Mouse (Mus musculus): ENCODE measurements around the gene Gng11. TPM values are rescaled to one million over a fixed set of nuclear protein-coding genes. Genes with fewer than 3 reads are reported as not detected.

Gng11 gene
- total and polyA plus RNA-seq, 2 experiments from 2014 or later, result 11.4 to 31.0 TPM

DNA sequence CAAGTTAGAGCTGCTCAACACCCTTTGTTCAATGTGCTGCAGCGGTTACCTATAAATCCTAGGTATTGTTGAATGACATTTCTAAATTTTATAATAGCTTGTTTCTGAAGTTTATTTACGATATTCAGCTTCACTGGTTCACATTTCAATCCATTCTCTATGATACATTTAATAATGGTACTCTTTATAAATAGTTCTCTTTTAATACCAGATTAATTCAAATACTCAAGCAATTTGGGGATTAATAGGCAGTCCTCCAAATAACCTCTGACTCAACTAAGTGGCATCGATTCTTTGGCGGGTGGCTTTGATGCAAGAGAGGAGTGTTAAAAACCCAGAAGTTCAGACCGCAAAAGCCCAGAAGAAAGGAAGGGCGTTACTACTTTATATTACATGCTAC is 10.2 kb upstream of the Gng11 start, which contains the start of gene Gngt1:
TSS of gene Gngt1 (plus strand) at position 301 of the 400 bp plus-strand sequence.
- H3K4me1 ChIP-seq (ENCODE audit: insufficient read depth, low read length), result no peaks in the 10 kb centered on the region
- DNase-seq (ENCODE audit: low spot score), result no peak
- no peak within 1 kb of the TSS for H3K9ac ChIP-seq (replicated peaks; ENCODE audit: low read length)
- no peak for TF ChIP-seq CTCF (IDR thresholded peaks at IDR 0.05; ENCODE audit: low read depth)
- H3K27ac ChIP-seq, result no peak within 1 kb of the TSS
- no peak within 1 kb of the TSS for H3K4me3 ChIP-seq (ENCODE audit: low read length)
- no peak for ATAC-seq
- no peaks in the 10 kb centered on the region for H3K36me3 ChIP-seq (ENCODE audit: insufficient read depth, low read length)
- H3K27me3 ChIP-seq (ENCODE audit: insufficient read depth, low read length), result no peaks in the 10 kb centered on the region
- H3K9me3 ChIP-seq (ENCODE audit: low read length), result no peaks in the 10 kb centered on the region
- WGBS, result 90% methylated on average over 6 of the region's 6 CpGs
- H3K4me2 ChIP-seq (ENCODE audit: low read depth, low read length), result no peak within 1 kb of the TSS

DNA sequence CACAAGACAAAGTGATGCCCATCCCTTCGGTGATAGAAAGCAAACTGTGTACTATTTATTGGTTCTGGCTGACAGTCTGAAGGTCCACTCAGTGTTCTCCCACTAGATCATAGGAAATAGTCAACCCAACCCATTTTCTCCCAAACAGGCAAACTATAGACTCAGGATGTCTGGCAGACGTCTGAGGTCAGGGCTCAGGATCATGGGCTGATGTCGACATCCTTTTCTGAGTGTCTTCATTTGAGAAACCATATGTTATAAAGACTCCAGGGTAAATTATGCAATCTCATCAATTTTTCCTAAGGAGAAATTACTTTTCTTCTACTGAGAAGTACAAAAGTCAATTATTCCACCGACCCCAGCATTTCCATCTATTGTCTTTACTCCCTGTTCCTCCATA is 5.6 kb upstream of the Gng11 start:
- WGBS, result 81% methylated on average over 4 of the region's 4 CpGs
- DNase-seq (ENCODE audit: low spot score), result no peak
- ATAC-seq, result no peak
- H3K27me3 ChIP-seq (ENCODE audit: insufficient read depth, low read length), result no peaks in the 10 kb centered on the region
- H3K4me1 ChIP-seq (ENCODE audit: insufficient read depth, low read length), result no peaks in the 10 kb centered on the region
- no peaks in the 10 kb centered on the region for H3K36me3 ChIP-seq (ENCODE audit: insufficient read depth, low read length)
- H3K9ac ChIP-seq (replicated peaks; ENCODE audit: low read length), result no peak overlapping the region
- no peaks in the 10 kb centered on the region for H3K9me3 ChIP-seq (ENCODE audit: low read length)
- no peak overlapping the region for H3K4me3 ChIP-seq (ENCODE audit: low read length)
- no peak overlapping the region for H3K4me2 ChIP-seq (ENCODE audit: low read depth, low read length)
- no peak for TF ChIP-seq CTCF (IDR thresholded peaks at IDR 0.05; ENCODE audit: low read depth)
- no peak overlapping the region for H3K27ac ChIP-seq

DNA sequence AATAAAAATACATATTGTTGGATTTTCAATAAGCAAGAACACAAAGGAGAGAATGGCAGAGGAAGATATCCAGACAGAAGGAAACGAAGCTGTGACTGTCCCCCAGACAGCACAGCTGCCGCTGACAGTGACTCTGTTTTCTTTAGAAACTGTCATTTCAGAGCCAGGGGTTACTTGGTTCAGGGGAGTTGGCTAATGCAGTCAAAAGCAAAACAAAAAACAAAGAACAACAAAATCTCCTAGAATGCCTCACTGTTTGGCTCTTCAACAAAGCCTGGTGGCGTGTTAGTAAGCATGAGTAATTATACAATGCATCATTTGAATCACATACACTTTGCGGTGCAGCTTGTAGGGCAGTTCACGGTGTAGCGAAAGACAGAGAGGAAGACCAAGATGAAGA is 4.4 kb upstream of the Gng11 start:
- TF ChIP-seq CTCF (IDR thresholded peaks at IDR 0.05; ENCODE audit: low read depth), result no peak
- WGBS, result 37% methylated on average over 6 of the region's 6 CpGs
- ATAC-seq, result no peak
- Histone ChIP-seq H3K4me2 (ENCODE audit: low read depth, low read length) (peak overlapping the region; percentile 13; the same call in 1 of the 2 replicates), H3K36me3 (ENCODE audit: insufficient read depth, low read length) (no peaks in the 10 kb centered on the region), H3K9me3 (ENCODE audit: low read length) (no peaks in the 10 kb centered on the region), H3K9ac (replicated peaks; ENCODE audit: low read length) (no peak overlapping the region), H3K27me3 (ENCODE audit: insufficient read depth, low read length) (no peaks in the 10 kb centered on the region), H3K4me3 (ENCODE audit: low read length) (no peak overlapping the region), H3K27ac (no peak overlapping the region), H3K4me1 (ENCODE audit: insufficient read depth, low read length) (0 out of 2 replicates have a peak, but pooled peaks cover 4% of the 10 kb centered on the region)
- DNase-seq (ENCODE audit: low spot score), result no peak

DNA sequence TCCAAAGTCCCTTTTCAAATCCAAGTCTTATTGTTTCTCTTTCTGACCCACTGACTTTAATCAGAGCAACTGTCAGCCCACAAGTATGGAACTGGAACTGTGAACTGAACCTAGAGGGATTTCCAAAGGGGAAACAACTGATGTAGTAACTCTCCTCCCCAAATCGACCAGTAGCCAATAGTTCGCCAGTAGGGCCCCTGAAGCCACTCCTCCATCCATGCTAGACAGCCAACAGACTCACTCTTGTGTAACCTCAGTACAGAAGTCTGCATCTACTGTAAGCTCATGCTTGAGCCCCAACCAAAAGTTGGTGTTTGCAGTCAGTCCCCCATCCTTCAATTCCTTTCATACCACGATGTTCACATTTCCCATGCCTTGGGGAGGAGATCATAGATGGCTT is 3.0 kb upstream of the Gng11 start:
- H3K4me1 ChIP-seq (ENCODE audit: insufficient read depth, low read length), result 0 out of 2 replicates have a peak, but pooled peaks cover 4% of the 10 kb centered on the region
- DNase-seq (ENCODE audit: low spot score) (no peak), ATAC-seq (no peak)
- WGBS, result 81% methylated on average over 3 of the region's 3 CpGs
- no peaks in the 10 kb centered on the region for H3K36me3 ChIP-seq (ENCODE audit: insufficient read depth, low read length)
- no peaks in the 10 kb centered on the region for H3K27me3 ChIP-seq (ENCODE audit: insufficient read depth, low read length)
- no peak overlapping the region for H3K4me2 ChIP-seq (ENCODE audit: low read depth, low read length)
- H3K27ac ChIP-seq, result no peak overlapping the region
- H3K9me3 ChIP-seq (ENCODE audit: low read length), result no peaks in the 10 kb centered on the region
- no peak overlapping the region for H3K4me3 ChIP-seq (ENCODE audit: low read length)
- TF ChIP-seq CTCF (IDR thresholded peaks at IDR 0.05; ENCODE audit: low read depth), result no peak
- no peak overlapping the region for H3K9ac ChIP-seq (replicated peaks; ENCODE audit: low read length)

DNA sequence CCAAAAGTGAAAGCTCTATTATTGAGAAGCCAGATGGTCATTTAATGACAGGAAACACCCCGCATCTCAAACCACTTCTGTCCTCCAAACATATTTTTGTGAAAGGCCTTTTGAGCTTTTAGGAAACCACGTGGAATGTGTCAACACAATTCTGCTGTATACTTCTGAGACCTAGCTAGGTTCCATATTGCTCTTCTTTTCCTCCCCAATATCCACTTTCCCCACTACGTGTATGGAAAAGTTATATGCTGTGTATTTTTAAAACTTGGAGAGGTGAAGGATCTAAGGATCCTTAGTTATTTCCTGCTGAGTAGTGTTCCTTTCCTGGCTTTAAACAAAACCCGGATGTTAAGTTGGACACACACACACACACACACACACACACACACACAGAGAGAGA is 259 bp upstream of the Gng11 start:
- ATAC-seq, result no peak
- no peak for TF ChIP-seq CTCF (IDR thresholded peaks at IDR 0.05; ENCODE audit: low read depth)
- peak overlapping the region; percentile 57; the same call in 1 of the 2 replicates for H3K4me2 ChIP-seq (ENCODE audit: low read depth, low read length)
- DNase-seq (ENCODE audit: low spot score), result no peak
- H3K36me3 ChIP-seq (ENCODE audit: insufficient read depth, low read length), result no peaks in the 10 kb centered on the region
- peak overlapping the region; percentile 56; the same call in 1 of the 2 replicates for H3K27ac ChIP-seq
- no peak overlapping the region for H3K9ac ChIP-seq (replicated peaks; ENCODE audit: low read length)
- H3K4me1 ChIP-seq (ENCODE audit: insufficient read depth, low read length), result 0 out of 2 replicates have a peak, but pooled peaks cover 4% of the 10 kb centered on the region
- H3K27me3 ChIP-seq (ENCODE audit: insufficient read depth, low read length), result no peaks in the 10 kb centered on the region
- H3K9me3 ChIP-seq (ENCODE audit: low read length), result no peaks in the 10 kb centered on the region
- WGBS, result 51% methylated on average over 4 of the region's 4 CpGs
- no peak overlapping the region for H3K4me3 ChIP-seq (ENCODE audit: low read length)

DNA sequence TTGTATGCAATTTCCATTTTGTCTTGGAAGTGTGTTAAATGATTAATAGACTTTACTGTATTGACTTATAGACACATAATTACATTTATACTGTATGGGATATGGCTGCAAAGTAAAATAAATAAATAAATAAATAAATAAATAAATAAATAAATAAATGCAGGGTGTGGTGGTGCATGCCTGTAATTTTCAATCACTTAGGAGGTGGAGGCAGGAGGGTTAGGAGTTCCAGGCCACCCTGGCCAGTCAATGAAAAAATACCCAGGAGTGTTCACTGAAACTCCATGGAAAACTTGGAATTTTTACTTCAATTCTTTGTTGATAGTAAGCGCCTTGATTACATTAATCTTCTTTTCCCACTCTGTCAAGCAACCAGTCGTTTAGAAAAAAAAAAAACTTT is 1.1 kb downstream of the Gng11 start:
- ATAC-seq, result no peak; the same call in 1 of the 2 replicates

DNA sequence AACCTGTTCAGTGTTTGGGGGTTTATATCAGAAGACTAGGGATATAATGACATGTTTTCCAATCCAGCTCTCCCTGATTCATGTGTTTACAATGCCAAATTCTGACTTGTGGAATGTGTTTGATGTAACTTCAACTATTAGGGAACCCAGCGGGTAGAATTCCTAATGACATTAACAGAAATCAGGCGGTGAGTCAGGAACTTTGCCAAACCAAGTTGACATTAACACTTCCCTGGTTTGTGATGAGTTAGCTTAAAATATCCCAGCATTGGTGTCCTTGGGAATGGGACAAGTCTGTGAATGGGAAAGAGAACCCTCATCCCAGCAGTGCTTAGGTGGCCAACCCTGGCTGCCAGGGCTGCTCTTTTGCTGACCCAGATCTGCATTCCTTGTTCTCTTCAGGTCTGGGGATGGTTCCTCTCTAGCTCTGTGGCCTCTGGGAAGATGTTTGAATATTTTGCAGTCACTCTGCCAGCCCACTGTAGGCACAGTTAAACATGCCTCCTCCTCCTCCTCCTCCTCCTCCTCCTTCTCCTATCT is 4.9 kb downstream of the Gng11 start:
- ATAC-seq, result no peak
- no peak overlapping the region for H3K4me3 ChIP-seq (ENCODE audit: low read length)
- 67% methylated on average over 2 of the region's 2 CpGs for WGBS
- H3K27me3 ChIP-seq (ENCODE audit: insufficient read depth, low read length), result no peaks in the 10 kb centered on the region
- no peak overlapping the region for H3K9ac ChIP-seq (replicated peaks; ENCODE audit: low read length)
- no peak overlapping the region for H3K4me2 ChIP-seq (ENCODE audit: low read depth, low read length)
- no peak for DNase-seq (ENCODE audit: low spot score)
- no peak for TF ChIP-seq CTCF (IDR thresholded peaks at IDR 0.05; ENCODE audit: low read depth)
- 0 out of 2 replicates have a peak, but pooled peaks cover 4% of the 10 kb centered on the region for H3K4me1 ChIP-seq (ENCODE audit: insufficient read depth, low read length)
- H3K36me3 ChIP-seq (ENCODE audit: insufficient read depth, low read length), result no peaks in the 10 kb centered on the region
- no peaks in the 10 kb centered on the region for H3K9me3 ChIP-seq (ENCODE audit: low read length)
- no peak overlapping the region for H3K27ac ChIP-seq

More for the DNA sequence above, 1.1 kb downstream of the Gng11 start:
- peak overlapping the region; percentile 57 for H3K4me2 ChIP-seq (ENCODE audit: low read depth, low read length)
- 69% methylated on average over 2 of the region's 2 CpGs for WGBS
- no peaks in the 10 kb centered on the region for H3K36me3 ChIP-seq (ENCODE audit: insufficient read depth, low read length)
- DNase-seq (ENCODE audit: low spot score), result no peak
- H3K27ac ChIP-seq, result no peak overlapping the region
- no peak for TF ChIP-seq CTCF (IDR thresholded peaks at IDR 0.05; ENCODE audit: low read depth)
- no peak overlapping the region; the same call in 1 of the 2 replicates for H3K9ac ChIP-seq (replicated peaks; ENCODE audit: low read length)
- peak overlapping the region; percentile 39; the same call in 1 of the 2 replicates for H3K4me3 ChIP-seq (ENCODE audit: low read length)
- H3K27me3 ChIP-seq (ENCODE audit: insufficient read depth, low read length), result no peaks in the 10 kb centered on the region
- no peaks in the 10 kb centered on the region for H3K9me3 ChIP-seq (ENCODE audit: low read length)
- 0 out of 2 replicates have a peak, but pooled peaks cover 4% of the 10 kb centered on the region for H3K4me1 ChIP-seq (ENCODE audit: insufficient read depth, low read length)

Data from hindbrain, postnatal 0 days (tissue).